Mouse (Mus musculus): ENCODE results near the gene Gm10722. TPM values are rescaled to one million over a fixed set of nuclear protein-coding genes. Genes with fewer than 3 reads are reported as not detected.

The Gm10722 gene
- polyA plus RNA-seq, 1 experiment = not detected

Other genes with a start within 250 kb of the Gm10722 start
- gene Gm11168, start 2.4 kb downstream of the Gm10722 start, polyA plus RNA-seq (2012; rRNA removed) = not detected in 2 replicates
- gene Gm10721, start 12.2 kb downstream of the Gm10722 start, polyA plus RNA-seq (2012; rRNA removed) = not detected in 2 replicates
- gene Gm10720, start 14.7 kb downstream of the Gm10722 start, polyA plus RNA-seq (2012; rRNA removed) = not detected in 2 replicates
- gene Gm10719, start 16.5 kb downstream of the Gm10722 start, polyA plus RNA-seq (2012; rRNA removed) = 0.17 TPM in 1 of 2 replicates, not detected in the other
- gene Gm10718, start 22.6 kb downstream of the Gm10722 start, polyA plus RNA-seq (2012; rRNA removed) = 0.17 and 0.28 TPM in 2 replicates
- not detected in 2 replicates for gene Gm10717, start 24.5 kb downstream of the Gm10722 start, polyA plus RNA-seq (2012; rRNA removed)
- gene Gm17535, start 33.7 kb downstream of the Gm10722 start, polyA plus RNA-seq (2012; rRNA removed) = not detected in 2 replicates
- gene Gm10715, start 36.0 kb downstream of the Gm10722 start, polyA plus RNA-seq (2012; rRNA removed) = not detected in 2 replicates

All from cortical plate, adult 2 months (tissue).